Mouse (Mus musculus): ENCODE results near the gene Enoph1.

DNA sequence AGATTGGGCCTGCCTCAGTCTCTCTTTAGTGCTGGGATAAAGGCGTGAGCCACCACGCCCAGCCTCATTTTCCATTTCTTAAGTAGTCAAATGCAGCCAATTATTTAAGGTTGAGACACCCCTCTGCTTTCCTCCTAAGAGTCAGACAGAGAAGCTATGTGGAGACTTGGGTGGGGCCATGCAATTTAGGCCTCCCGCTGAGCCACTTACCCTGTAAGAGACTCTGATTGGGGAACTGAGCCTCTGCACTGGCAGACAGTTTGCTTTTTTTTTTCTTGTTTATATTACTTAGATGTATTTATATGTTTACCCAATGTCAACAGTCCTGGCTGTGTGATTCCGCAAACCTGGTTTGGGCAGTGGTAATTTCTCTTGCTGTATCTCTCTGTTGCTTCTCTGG is 4.2 kb downstream of the Enoph1 start:
- TF ChIP-seq GATA1 (IDR thresholded peaks at IDR 0.05; ENCODE audit: borderline replicate concordance, low read length) (no peak), FLI1 (IDR thresholded peaks at IDR 0.05; ENCODE audit: low read length) (no peak)
